Mouse (Mus musculus) left cerebral cortex, postnatal 36 days (tissue): ENCODE measurements around the gene Tagln2. TPM values are rescaled to one million over a fixed set of nuclear protein-coding genes. Genes with fewer than 3 reads are reported as not detected.
A peak's percentile ranks its signal among the peaks of the same experiment; 100 is the strongest.

Experiments
- DNase-seq, 2 experiments: peaks; one replicate each; pipeline ENCODE4 v3.0.0; 2021 to 2022; ENCODE audit warnings: low spot score in 2 of 2, mixed read lengths in 1 of 2
- intact Hi-C: fragments of 180-260 bp; cut with DNase I; formaldehyde crosslinking; loops from one replicate; pipeline ENCODE4 v1.15.1; 2025
- total RNA-seq, 2 experiments: library from RNA; stranded (reverse); gene quantifications; 2 replicates each; pipeline ENCODE4 v1.2.3; 2021

Tagln2 gene
- total RNA-seq, 2 experiments from 2014 or later: 10.0 to 11.6 TPM

DNA sequence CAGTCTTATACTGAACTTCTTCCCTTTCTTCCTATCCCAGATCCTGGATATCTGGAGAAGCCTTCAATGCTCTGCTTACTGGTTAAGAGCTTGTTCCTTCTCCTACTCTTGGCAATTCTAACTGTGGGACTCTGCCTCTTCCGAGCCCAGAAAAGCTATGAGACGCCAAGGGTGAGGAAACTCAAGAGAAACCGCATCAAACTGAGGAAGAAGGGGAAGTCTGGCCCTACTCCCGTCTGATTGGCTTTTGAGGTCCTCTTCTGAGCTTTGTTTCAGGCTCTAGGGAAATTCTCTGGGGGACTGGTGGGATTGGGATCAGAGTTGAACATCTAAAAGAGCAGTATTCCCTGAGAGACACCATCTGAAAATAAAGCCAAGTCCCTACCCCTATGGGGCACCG lies 21.8 kb upstream of the Tagln2 start:
- intact Hi-C loops: no loop called here
- DNase-seq: no peak

GRCm38 (mm10) chr1:172480376-172480775 lies 19.5 kb upstream of the Tagln2 start:
- DNase-seq: no peak
- intact Hi-C loops: no loop called here

DNA sequence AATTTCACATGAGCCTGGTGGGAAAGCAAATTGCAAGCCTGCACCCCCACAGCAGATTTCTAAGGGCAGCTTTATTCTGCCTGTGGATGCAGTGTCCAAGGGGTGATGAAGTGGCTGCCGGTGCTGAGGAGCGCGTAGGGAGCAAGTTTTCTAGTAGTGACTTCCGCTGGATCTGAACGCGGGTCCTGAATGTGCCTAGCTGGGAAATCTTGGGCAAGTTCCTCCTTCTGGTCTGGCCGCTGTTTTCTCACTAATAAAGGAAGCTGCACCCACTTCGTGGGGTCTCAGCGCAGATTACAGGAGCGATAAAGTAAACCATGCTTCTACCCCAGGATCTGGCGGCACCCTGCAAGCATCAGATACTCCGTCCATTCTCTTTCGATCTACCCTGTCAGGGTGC lies 18.7 kb upstream of the Tagln2 start:
- DNase-seq: no peak
- intact Hi-C loops: no loop called here

DNA sequence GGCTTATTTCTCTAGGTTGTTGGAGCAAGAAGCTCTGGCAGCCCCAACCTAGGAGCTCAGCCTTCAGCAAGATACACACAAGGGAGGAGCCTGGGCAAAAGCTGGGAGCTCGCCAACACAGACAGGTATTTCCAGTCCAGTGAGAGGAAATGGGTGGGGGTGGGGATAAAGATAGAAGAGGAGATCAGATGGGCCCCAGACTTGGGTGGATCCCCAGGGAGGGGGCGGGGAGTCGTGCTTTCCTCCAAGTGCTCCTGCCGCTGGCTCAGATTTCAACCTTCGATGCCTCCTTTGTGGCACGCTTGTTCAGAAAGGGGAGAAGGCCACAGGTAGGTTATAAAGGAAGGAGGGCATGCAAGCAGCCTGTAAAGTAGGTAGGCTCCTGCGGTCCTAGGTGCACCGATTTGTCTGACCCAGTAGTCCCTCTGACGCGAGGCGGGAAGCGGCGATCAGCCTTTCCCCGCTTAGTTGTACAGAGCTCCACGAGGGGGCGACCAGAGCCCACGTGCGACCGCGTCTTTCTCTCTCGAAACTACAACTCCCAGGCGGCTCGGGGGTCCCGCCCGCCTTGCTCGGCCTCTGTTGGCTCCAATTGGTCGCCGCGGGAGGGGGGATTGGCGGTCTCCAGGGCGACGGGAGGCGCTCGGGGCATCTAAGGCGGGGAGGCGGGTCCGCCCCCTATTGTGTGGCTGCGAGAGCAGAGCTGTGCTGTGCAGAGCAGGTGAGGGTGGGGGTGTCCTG lies 18.1 kb upstream of the Tagln2 start, which contains the start of gene Igsf9:
Gene Igsf9 (plus strand): TSS at position 249 of the 741 bp plus-strand sequence.
- DNase-seq: peak; percentile 89 to 91
- intact Hi-C loops: no loop called here

DNA sequence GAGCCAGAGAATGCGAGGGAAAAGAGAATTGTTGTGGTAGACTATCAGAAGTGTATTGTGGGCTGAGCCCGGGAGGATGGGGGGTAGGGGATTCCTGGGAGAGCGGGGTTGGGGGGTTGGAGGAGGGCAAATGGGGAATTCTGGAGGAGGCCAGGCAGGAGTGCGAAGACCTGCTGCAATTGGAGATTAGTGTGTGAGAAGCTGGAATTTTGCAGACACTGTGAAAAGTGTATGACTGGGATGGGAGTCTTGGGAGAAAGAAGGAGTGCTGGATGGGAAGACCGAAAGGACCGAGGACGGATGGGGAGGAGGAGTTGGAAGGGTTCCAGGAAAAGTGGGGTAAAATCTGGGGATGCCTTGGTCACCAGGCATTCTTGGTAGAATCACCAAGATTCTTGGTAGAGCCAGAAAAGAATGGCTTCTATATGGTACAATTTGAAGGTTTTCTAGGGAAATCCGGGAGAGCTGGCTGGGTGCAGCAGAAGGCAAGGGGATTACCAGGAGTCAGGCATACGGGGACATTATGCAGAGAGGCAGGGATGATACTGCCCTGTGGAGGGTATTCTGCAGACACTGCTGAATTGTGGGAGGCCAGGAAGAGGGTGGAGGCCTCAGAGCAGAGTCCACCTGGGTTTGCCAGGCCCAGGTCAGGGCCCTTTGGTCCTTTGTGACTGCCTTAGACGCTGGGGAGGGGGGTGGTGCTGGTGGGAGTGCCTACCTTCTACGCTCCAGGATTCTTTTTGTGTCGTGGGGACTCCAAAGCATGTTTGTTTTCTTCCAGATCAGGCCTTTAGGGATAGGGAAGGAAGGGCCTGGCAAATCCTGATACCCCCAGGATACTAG lies 17.1 kb upstream of the Tagln2 start:
- DNase-seq: no peak
- intact Hi-C loops: no loop called here

GRCm38 (mm10) chr1:172483361-172483660 lies 16.5 kb upstream of the Tagln2 start:
- no peak for DNase-seq
- intact Hi-C loops: no loop called here

- no peak for DNase-seq
- intact Hi-C loops: no loop called here
These were observed 15.6 kb upstream of the Tagln2 start for GRCm38 (mm10) chr1:172484236-172484635.

GRCm38 (mm10) chr1:172484671-172485070 lies 15.2 kb upstream of the Tagln2 start:
- intact Hi-C loops: no loop called here

DNA sequence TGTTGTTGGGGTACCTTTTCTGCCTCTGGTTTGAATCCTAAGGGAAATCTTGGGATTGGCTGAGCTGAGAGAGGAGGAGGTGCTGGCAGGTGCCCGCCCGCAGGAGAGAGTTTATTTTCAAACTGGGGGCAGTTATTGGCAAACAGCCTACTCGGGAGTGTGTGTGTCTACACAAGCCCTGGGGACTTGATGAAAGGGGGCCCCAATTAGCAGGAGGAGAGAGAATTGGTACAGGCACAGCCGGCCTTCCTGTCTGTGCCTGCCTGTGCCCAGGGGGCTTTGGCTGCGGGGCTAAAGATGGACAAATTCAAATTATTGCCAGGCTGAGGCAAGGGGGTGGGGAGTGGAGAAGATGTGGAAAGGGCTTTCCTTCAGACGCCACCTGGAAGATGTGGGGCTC lies 14.0 kb upstream of the Tagln2 start:
- intact Hi-C loops: no loop called here
- no peak for DNase-seq

More at GRCm38 (mm10) chr1:172484671-172485070, 15.2 kb upstream of the Tagln2 start:
- no peak for DNase-seq

- no peak for DNase-seq
- intact Hi-C loops: no loop called here
These were observed 13.6 kb upstream of the Tagln2 start for GRCm38 (mm10) chr1:172486236-172486635.

GRCm38 (mm10) chr1:172486651-172487050 lies 13.2 kb upstream of the Tagln2 start:
- intact Hi-C loops: no loop called here
- no peak for DNase-seq

DNA sequence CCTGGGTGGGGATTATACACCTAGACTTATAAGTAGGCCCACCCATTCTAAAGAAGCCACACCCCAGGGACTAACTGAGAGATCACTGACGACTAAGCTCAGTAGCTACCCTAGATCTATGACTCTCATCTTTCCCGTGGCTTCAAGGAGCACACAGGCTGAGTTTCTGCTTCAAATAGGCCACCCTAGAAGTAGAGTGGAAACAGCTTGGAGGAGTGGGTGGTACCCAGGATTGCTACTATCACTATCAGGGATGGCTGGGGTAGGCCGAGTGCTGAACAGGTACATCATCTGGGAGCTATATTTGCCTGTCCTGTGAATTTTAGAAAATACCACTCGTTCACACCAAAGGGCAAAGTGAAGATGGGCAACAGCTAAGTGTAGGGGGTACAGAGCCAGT lies 12.0 kb upstream of the Tagln2 start:
- DNase-seq: no peak
- intact Hi-C loops: no loop called here

DNA sequence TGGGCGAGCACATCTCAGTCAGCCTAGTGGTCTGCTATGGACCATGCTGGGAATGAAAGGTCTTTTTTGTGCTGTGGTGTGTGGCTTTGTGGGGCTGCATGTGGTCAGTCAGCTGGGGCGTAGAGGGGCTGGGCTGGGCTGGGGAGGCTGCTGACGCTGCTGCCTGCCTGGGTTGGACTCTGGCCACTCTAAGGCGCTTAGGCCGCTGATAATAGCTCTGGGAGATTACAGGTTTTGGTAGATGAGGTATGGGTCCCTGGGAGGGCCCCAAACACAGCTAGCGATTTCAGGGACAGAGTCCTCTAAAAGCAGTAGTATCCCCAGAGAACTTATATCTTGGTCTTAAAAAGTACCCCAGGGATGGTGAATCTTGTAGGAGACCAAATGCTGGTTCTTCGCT lies 11.0 kb upstream of the Tagln2 start:
- intact Hi-C loops: no loop called here
- no peak for DNase-seq

DNA sequence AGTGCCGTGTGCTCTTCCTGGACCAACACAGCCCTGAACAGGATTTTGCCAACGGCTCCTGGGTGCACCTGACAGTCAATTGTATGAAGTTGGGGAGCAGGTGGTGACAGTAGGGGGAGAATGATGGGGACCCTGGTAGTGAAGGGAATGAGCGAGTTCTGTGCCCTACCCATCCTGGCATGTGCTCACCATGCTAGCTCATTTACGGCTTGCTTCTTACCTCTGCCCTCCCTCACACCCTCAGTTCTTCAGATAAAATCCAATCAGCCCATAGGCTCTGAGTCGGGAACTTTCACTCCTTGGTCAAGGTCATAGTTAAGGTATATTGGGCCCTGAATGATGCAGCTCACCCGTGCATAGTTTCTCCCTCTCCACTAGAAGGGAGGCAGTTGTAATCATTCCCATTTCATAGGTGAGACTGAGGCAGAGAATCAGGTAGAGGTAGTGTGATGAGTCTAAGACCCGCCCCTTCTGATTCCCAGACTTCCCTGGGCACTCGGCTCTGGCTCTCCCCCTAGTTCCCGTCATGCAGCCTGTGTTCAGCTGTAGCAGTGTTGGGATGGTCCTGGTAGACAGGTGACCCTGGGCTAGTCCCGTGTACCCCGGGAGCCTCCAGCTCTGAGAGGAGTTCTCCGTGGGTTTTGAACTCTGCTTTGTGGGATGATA lies 10.1 kb upstream of the Tagln2 start:
- no peak for DNase-seq
- intact Hi-C loops: loop anchor here (1.0 kb wide), 1 partner anchor 77 kb away; no protein-coding TSS in a partner anchor

DNA sequence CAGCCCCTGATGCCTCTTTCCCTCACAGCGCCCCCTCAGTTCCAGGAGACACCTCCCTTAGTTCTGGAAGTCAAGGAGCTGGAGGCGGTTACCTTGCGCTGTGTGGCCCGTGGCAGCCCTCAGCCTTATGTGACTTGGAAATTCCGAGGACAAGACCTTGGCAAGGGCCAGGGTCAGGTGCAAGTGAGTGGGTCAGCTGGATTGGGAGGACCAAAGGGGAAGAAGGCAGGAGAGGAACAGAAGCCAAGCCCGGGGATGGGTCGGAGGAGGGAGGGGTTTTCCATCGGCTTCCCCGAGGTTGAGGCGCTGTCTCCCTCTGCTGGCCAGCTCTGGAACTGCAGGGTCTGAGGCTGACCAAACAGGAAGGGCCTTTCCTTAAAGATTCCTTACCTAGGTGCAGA lies 9.6 kb upstream of the Tagln2 start:
- DNase-seq: peak; percentile 84 to 88
- intact Hi-C loops: loop anchor here (1.0 kb wide), 1 partner anchor 78 kb away; no protein-coding TSS in a partner anchor

DNA sequence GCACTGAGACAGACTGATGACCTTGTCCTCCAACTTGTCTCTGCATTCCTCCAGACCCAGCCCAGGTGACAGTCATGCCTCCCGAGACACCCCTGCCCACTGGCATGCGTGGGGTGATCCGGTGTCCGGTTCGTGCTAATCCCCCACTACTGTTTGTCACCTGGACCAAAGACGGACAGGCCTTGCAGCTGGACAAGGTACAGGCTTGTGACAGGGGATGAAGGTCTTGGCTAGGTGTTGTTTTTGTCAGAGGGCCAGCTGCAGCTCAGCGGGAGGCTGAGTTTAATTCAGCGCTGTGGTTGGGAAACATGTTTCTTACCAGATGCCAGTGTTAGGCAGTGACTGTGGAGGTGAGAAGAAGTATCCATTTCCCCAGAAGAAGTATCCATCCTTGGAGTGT lies 7.8 kb upstream of the Tagln2 start:
- no peak for DNase-seq
- intact Hi-C loops: no loop called here

GRCm38 (mm10) chr1:172493516-172493915 lies 6.3 kb upstream of the Tagln2 start:
- intact Hi-C loops: no loop called here
- DNase-seq: no peak

GRCm38 (mm10) chr1:172496030-172496429 lies 3.8 kb upstream of the Tagln2 start:
- intact Hi-C loops: no loop called here
- DNase-seq: no peak

- intact Hi-C loops: no loop called here
These were observed 2.4 kb upstream of the Tagln2 start for GRCm38 (mm10) chr1:172497428-172497827.

More at GRCm38 (mm10) chr1:172497428-172497827, 2.4 kb upstream of the Tagln2 start:
- no peak for DNase-seq
